Mouse (Mus musculus) liver, embryonic 14.5 days (tissue): ENCODE measurements at regions not wholly inside any gene's neighbourhood (a gene's known extent, or its start where the extent isn't known, plus 50 kb on each side); places are given as distances from the start of the nearest gene placed in this dataset.

ENCODE experiments used
- CTCF ChIP-seq: IDR thresholded peaks from 2 replicates; pipeline ENCODE4 v1.5.1; 2016; ENCODE audit warnings: antibody characterized with exemption, low read depth, control low read depth
- EP300 ChIP-seq: IDR thresholded peaks from 2 replicates; pipeline ENCODE4 v1.6.1; 2016; ENCODE audit warnings: antibody characterized with exemption, low read depth

GRCm38 (mm10) chr2:75072471-75072870, 246.9 kb downstream of the Mtx2 start:
- no peak for TF ChIP-seq EP300
- no peak for TF ChIP-seq CTCF
